Mouse (Mus musculus): ENCODE measurements around the gene Npcd.

- TF ChIP-seq CTCF (IDR thresholded peaks at IDR 0.05; ENCODE audit: control insufficient read depth, insufficient read depth, low read length) (no peak), POLR2A (IDR thresholded peaks at IDR 0.05; ENCODE audit: borderline replicate concordance, control insufficient read depth, low read depth, low read length) (no peak)
Measured at GRCm38 (mm10) chr15:79822265-79823199, 11.5 kb downstream of the Npcd start.

All from bone marrow, adult 2 months (tissue).